20 mouse cellular contexts compared by ENCODE assay signal in the genomic region with DNA sequence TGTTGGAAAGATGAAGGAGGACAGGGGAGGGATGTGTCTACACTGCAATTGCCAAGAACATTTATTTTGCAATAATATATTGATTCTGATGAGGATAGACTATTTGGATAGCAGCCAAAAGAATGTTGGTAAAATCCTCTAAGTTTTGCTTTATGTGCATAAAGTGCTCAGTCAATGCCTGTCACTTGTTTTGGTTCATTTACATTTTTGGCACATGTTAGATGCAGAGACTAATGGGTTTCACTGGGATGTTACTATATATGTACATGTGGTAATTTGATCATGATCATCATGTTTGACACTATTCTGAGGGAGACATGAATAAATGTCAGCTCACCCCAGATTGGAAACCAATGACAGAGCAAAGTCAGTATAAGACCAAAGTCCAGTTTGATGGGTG.
"Had no signal": no experiment of that assay in that cellular context is flagged by ENCODE, and none has a peak within 500 bp of the region (broad histone marks: within the 10 kb centered on the region; RNA-seq: fewer than 3 reads in every experiment).

No protein-coding gene starts in this region.

- H3K4me3 ChIP-seq: layer of hippocampus, adult 2 months; limb, embryonic 10.5 days; limb, embryonic 13.5 days; liver, embryonic 13.5 days; midbrain, embryonic 12.5 days; midbrain, embryonic 15.5 days; neural tube, embryonic 12.5 days; neural tube, embryonic 15.5 days had no signal

- H3K4me2 ChIP-seq: limb, embryonic 13.5 days; liver, embryonic 13.5 days; lung, embryonic 14.5 days; midbrain, embryonic 12.5 days; midbrain, embryonic 15.5 days; neural tube, embryonic 12.5 days; neural tube, embryonic 15.5 days had no signal

- H3K36me3 ChIP-seq: limb, embryonic 10.5 days; limb, embryonic 13.5 days; liver, embryonic 13.5 days; midbrain, embryonic 12.5 days; midbrain, embryonic 15.5 days; neural tube, embryonic 12.5 days; neural tube, embryonic 15.5 days had no signal

- ATAC-seq: lung, postnatal 0 days; midbrain, embryonic 15.5 days had no signal

- DNase-seq: kidney, postnatal 25 days; layer of hippocampus, adult 9-11 months; liver; liver, embryonic 13.5 days; lung, embryonic 14.5 days; retina, postnatal 1 day; right cerebral cortex, postnatal 25 days; thymus, adult 2 months; thymus, postnatal 14 days; thymus, postnatal 4 days had no signal

- H3K4me1 ChIP-seq: limb, embryonic 13.5 days; liver, embryonic 13.5 days; midbrain, embryonic 12.5 days; midbrain, embryonic 15.5 days; neural tube, embryonic 12.5 days; neural tube, embryonic 15.5 days had no signal

- H3K27ac ChIP-seq: kidney, postnatal 0 days; layer of hippocampus, adult 2 months; limb, embryonic 13.5 days; liver, embryonic 13.5 days; macrophage; midbrain, embryonic 12.5 days; midbrain, embryonic 15.5 days; neural tube, embryonic 12.5 days; neural tube, embryonic 15.5 days had no signal

- H3K27me3 ChIP-seq: limb, embryonic 13.5 days; liver, embryonic 13.5 days; midbrain, embryonic 12.5 days; midbrain, embryonic 15.5 days; neural tube, embryonic 12.5 days; neural tube, embryonic 15.5 days had no signal

- H3K9me3 ChIP-seq: limb, embryonic 10.5 days; liver, embryonic 13.5 days; midbrain, embryonic 12.5 days; midbrain, embryonic 15.5 days; neural tube, embryonic 12.5 days; neural tube, embryonic 15.5 days had no signal

- H3K9ac ChIP-seq: limb, embryonic 13.5 days; liver, embryonic 13.5 days; lung, embryonic 14.5 days; midbrain, embryonic 12.5 days; midbrain, embryonic 15.5 days; neural tube, embryonic 12.5 days; neural tube, embryonic 15.5 days had no signal
